Mouse (Mus musculus): ENCODE measurements around the gene Lamb1.

The Lamb1 gene

DNA sequence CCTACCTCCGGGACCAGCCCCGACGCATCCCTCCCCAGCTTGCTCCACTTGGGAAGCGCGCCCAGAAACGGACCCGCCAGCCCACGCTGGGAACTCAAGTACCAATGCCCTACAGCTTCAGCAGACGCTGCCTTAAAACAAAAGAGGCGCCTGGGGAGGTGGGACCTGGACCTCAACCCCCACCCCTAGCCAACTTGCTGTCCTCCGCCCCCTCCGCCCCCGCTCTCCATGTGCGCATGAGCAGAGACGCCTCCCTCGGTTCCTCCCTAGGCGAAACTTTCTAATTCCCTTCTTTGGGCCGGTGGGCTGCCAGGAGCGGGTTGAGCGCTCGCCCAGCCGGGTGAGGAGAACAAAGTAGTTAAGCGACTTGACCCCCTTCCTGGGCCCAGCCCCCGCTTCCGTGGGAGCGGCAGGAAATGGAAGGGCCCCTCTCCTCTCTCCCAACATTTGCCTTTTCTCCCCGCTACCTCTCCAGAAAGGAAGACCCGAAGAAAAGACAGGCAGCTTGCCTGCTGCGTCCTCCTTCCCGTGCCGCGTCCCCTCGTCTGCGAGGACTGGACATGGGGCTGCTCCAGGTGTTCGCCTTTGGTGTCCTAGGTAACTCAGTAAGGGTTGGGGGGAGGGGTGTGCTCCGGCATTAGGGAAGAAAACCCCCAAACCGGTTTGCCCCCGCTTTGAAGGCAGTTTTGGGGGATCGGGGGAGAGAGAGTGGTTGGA lies at the start of gene Lamb1:
TSS of gene Lamb1 (plus strand) at position 230 of the 717 bp plus-strand sequence.
- peak; percentile 73 for DNase-seq (ENCODE audit: low spot score)

- DNase-seq (ENCODE audit: low spot score), result no peak
These were observed 47.8 kb upstream of the Lamb1 start for GRCm38 (mm10) chr12:31217232-31217631.

DNA sequence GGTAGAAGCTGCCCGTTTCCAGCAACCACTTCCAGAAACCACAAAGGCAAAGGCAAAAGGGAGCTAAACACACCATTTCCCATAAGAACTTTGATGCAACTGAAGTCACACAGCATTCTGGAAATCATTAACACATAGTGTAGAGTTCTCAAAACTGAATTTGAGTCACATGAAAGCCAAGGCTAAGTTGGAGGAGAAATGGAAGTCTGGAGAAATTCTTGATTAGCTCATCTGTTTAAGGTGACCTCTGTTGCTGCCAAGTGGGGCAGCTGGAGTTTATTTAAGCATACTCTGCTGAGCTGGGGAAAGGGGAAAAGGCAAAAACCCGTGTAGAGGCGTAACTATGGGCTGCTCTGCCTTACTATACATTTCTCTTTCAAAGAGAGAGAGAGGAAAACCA lies 46.3 kb upstream of the Lamb1 start:
- DNase-seq (ENCODE audit: low spot score), result no peak

DNA sequence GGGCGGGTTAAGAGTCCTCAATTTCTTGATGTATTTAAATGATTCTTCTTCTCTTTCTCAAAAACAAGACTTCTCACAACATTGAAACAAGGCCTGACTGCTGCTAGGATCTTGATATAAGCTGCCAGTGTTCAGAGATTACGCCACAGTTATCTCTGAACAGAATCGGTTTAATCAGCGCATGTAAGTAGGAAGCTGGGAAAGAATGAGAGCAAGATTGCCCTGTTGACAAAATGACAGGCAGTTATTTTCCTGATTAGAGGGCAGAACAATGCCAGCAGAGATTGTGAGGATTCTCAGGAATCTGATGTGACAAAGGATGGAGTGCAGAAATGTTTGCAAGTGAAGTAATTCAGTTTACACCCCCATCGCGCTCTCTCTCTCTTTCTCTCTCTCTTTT lies 43.5 kb upstream of the Lamb1 start:
- DNase-seq (ENCODE audit: low spot score), result no peak

DNA sequence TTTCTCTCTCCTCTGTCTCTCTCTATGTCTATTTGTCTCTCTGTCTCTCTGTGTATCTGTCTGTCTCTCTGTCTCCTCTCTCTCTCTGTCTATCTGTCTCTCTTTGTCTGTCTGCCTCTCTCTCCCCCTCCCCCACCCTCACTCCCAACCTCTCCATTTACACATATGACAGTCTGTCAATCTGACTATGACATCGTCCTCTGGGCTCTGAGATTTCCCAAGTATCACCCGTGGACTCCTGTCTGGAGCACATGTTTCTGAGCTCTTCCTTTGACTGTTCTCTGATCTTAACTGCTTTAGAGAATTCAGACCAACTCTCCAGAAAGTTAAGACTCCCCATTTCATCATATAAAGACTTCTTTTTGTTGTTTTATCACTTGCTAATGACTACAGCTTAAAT lies 42.8 kb upstream of the Lamb1 start:
- DNase-seq (ENCODE audit: low spot score), result no peak

- no peak for DNase-seq (ENCODE audit: low spot score)
These were observed 42.3 kb upstream of the Lamb1 start for GRCm38 (mm10) chr12:31222741-31223140.

DNA sequence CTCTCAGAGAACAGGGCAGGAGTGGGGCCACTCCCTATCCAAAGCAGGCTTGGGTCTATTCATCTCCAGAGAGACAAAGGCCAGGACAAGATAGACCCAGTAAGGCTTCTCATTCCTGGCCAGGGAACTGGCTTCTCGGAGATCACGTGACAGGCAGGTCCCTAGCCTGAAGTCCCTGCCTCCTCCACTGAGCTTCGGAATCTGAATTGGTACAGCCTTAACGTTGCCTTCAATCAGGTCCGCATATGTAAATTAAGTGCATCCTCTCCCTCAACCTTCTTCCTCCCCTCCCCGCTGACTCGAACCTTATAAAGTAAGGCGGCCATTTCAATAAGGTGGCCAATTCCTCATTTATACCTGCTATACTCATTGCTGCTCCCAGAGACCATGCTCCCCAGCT lies 39.6 kb upstream of the Lamb1 start:
- no peak for DNase-seq (ENCODE audit: low spot score)

DNA sequence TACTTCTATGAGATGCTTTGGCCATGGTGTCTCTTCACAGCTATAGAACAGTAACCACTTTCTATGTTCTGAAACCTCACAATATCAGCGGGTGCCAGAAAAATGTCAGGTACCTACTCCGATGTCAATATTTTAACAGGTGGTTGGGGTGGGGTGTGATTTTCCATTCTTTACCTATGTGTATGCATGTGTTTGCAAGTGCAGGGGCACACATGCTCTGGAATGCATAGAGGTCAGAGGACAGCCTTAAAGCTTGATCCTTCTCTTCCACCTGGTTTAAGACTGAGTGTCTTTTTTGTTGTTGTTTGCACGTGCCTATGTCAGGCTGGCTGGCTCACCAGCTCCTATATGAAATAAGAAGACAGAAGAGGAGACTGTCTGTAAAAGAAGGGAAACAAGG lies 37.9 kb upstream of the Lamb1 start:
- DNase-seq (ENCODE audit: low spot score), result no peak

GRCm38 (mm10) chr12:31228878-31229277 lies 36.2 kb upstream of the Lamb1 start:
- no peak for DNase-seq (ENCODE audit: low spot score)

GRCm38 (mm10) chr12:31232635-31233034 lies 32.4 kb upstream of the Lamb1 start:
- no peak for DNase-seq (ENCODE audit: low spot score)

GRCm38 (mm10) chr12:31235018-31235417 lies 30.0 kb upstream of the Lamb1 start:
- DNase-seq (ENCODE audit: low spot score), result no peak

DNA sequence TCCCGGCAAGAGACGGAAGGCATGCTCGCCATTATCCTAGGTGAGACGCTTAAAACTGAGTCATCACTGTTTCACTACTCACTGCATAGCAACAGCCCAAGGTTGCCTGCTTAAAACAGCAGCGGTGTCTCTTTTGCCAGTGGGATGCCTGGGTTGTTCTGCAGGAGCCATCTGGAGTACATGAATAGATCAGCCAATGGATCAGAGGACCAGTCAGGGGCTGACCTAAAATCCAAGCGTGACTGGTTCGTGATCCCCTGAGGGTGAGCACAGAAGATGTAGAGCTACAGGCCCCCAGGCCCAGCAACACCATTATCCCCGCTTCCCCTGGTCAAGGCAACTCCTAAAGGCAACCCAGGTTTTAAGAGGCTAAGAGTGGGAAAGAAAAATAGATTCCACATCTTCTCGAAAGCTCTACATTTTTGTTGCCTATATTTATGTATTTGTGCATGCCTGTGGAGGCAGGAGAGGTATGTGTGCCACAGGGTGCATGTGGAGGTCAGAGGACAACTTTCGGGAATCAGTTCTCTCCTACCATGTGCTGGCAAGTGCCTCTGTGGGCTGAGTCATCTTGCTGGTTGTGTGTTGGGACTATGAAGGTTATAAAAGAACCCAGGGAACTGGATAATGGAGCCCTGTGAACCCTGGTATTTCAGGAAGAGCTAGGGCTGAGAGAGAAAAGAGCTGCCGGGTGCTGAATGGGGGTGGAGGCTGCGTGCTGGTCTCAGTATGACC lies 28.0 kb upstream of the Lamb1 start:
- no peak for DNase-seq (ENCODE audit: low spot score)

DNA sequence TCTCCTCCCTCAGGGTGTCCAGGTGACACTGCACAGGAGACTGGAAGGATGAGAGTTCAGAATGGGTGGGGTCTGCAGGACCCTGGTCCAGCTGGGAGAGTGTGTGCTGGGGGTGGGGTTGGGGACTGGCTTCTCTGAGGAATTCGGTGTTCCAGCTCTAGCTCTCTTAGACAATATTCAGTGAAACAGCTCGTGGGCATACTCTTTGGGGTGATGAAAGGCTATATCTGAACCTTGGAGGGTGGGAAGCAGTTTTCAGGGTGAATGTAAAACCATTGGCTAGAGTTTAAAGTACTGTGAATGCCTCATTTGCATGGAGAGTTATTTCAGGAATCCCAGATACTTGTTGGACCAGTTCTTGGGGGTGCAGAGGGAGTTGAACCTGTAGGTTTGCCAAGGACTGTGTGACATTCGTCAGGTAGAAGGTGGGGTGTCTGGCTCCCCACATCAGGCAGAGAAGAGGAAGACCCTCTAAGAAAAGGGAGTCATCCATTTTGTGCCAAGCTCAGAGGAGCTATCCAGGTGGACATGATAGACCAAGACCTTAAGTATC lies 25.9 kb upstream of the Lamb1 start:
- DNase-seq (ENCODE audit: low spot score), result no peak

- DNase-seq (ENCODE audit: low spot score), result no peak
These were observed 25.2 kb upstream of the Lamb1 start for GRCm38 (mm10) chr12:31239798-31240197.

DNA sequence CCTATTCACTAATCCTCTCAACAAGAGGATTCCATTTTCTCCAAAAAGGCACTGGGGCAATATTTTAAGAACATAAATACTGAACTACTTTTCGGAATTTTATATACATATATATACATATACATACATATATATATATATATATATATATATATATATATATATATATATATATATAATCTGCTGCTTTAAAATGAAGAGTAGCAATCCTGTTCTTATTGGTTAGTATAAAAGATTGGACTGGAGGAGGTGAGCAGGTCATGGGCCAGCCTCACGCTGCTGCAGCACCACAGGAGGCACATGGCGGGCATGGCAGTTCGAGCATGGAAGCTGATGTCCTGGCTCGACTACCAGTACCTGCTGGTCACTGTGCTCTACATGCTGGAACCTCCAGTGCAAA lies 24.6 kb upstream of the Lamb1 start, which contains the start of gene Gm6993:
TSS of gene Gm6993 (plus strand) at position 301 of the 400 bp plus-strand sequence.
- no peak for DNase-seq (ENCODE audit: low spot score)

DNA sequence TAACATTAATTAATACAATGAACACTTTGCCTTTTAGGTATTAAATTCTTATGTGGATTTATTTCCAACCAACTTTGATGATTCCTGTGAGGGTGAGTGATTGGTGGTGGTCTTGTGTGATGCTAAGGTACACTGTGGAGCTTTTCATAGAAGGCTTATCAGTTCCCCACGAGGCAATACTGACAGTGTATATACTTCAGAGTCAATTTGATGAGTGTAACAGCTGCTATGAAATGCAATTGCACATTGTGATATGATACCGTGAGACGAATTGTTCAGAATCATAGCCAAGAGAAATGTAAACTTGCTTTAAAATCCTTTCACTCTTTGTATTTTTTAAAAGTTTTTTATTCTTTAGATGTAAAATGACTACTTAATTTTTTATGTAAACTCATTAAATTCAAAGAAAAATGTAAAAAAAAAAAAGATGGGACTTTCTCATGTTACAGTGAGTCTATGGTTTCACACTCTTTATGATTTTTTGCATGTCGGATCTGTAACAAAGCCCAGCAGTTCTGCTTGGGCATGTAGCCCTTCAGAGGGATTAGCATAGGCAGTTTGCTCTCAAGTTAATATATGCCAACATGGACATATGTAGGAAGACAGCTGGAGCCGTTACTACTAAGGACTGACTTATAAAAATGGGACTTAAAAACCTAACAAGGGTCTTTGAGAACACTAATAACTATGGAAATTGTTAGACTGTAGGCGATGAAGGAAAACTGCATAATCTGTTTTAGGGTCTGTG lies 23.3 kb upstream of the Lamb1 start:
- no peak for DNase-seq (ENCODE audit: low spot score)

DNA sequence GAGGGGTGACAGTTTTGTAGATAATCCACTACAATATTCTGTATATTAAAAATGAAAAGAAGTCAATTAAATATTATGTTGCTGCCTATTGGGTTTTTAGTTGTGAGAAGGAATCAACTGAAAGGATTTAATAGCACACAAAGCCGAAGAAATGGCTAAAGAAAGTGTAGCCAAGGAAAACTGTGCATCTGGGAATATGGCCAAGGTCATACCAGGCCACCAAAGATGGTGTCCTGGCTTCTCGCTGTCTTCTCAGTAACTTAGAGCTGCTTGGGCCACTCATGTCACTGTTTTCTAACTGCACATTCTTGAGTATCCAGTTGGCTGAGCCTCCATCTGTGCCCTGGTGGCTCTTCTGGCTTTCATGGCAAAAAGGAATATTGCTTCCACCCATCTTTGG lies 21.0 kb upstream of the Lamb1 start:
- no peak for DNase-seq (ENCODE audit: low spot score)

GRCm38 (mm10) chr12:31244691-31245090 lies 20.3 kb upstream of the Lamb1 start:
- DNase-seq (ENCODE audit: low spot score), result no peak

DNA sequence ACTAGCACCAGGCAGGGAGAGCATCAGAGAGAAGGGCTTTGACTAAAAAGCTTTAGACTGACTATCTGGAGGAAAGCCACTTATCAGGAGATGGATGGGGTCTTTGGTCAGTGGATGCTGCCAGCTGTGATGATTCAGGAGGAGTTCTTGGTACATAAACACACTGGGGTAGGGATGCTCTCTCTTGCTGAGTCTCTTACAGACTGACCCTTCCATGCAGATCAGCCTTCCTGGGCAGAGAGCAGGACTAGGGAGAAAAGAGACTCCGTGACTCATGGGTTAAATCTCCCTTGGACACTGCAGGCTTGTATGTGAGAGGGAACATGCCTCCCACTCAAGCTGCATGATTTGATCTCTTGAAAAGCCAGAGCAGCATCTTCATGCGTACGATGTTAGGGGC lies 18.9 kb upstream of the Lamb1 start:
- no peak for DNase-seq (ENCODE audit: low spot score)

DNA sequence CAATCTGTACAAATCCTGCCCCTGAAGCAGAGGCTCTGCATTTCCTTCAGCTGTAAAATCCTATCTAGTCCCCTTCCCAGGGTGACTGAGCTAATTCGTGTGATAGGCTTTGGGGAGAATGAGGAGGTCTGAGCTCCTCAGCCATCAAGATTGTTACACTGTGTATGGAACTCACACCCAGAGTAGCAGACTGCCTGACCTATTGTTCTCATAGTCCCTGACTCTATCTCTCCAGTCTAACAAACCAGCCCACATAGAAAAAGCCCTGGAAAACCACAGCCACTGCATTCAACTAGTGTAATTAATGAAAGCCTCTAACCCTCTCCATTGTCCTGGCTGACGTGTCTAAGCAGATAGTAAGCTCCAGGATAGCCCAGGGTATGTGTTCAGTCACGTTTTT lies 18.4 kb upstream of the Lamb1 start:
- no peak for DNase-seq (ENCODE audit: low spot score)

- DNase-seq (ENCODE audit: low spot score), result no peak
These were observed 16.9 kb upstream of the Lamb1 start for GRCm38 (mm10) chr12:31248165-31248564.

GRCm38 (mm10) chr12:31248681-31249080 lies 16.4 kb upstream of the Lamb1 start:
- DNase-seq (ENCODE audit: low spot score), result no peak

DNA sequence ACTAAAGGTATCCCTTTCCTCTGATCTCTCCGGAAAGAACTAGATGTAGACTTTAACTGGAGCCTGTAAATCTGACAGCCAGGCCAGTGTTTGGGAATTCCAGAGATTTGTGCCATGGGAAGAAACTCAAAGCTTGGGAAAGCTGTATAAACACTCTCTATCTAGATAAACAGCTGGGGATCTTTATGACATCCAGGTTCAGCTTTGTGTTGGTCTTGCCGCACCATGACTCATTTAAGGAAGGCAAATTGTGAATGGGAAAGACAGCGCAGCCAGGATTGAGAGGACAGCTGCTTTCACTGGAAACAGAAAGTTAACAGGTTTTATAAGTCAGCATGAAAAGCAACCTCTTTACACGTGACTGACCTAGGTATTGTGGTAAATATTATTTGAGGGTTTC lies 12.8 kb upstream of the Lamb1 start:
- no peak for DNase-seq (ENCODE audit: low spot score)

Measured in ovary, postnatal 10 days (tissue).